Mouse (Mus musculus) erythroblast, embryonic 14.5 days (primary cell): ENCODE data around the gene Trim46.

Experiments
- GATA1 ChIP-seq: IDR thresholded peaks from 2 replicates; pipeline ENCODE4 v1.6.1; 2012; ENCODE audit warnings: low read length, inconsistent platforms, mixed read lengths
- TAL1 ChIP-seq: IDR thresholded peaks from 3 replicates; pipeline ENCODE4 v1.6.1; 2012; ENCODE audit warnings: low read length, inconsistent platforms, mixed read lengths

- TF ChIP-seq GATA1, result no peak
- TF ChIP-seq TAL1, result no peak
Observed at GRCm38 (mm10) chr3:89282291-89282643, 36.2 kb upstream of the Trim46 start.
